Mouse (Mus musculus) stomach, postnatal 0 days (tissue): Measurements from ENCODE around the gene Map3k12.

Experiments
- CTCF ChIP-seq: IDR thresholded peaks from 2 replicates; pipeline ENCODE4 v1.5.1; 2016; ENCODE audit warnings: antibody characterized with exemption, low read depth, mild to moderate bottlenecking, moderate library complexity
- EP300 ChIP-seq: optimal IDR thresholded peaks from 2 replicates; pipeline ENCODE3; 2016; ENCODE audit warnings: antibody characterized with exemption

DNA sequence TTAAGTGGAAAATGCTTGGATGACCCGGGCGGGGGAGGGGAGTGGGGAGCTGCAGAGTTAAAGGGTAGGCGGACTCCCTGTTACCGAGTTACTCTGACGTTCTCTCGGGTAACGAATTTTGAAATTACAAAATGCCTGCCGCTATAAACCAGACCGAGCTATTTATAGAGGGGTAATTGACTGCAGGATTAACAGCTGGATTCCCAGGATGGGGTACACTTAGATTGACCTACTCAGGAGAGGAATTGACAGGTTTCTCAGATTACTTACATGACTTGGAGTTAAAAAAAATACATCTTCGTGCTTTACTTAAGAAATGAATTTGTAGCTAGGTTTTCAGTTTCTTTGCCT lies 45.6 kb downstream of the Map3k12 start:
- TF ChIP-seq EP300 (no peak), CTCF (no peak)
